Mouse (Mus musculus) midbrain, embryonic 12.5 days (tissue): ENCODE data around the gene Dync1i2. TPM values are rescaled to one million over a fixed set of nuclear protein-coding genes. Genes with fewer than 3 reads are reported as not detected.

ENCODE experiments used
- ATAC-seq: fragments of 200-750 bp; cut with Nextera tagmentation; 2 replicates; pipeline ENCODE4 v1.8.0; 2017; ENCODE audit warnings: low read depth, moderate TSS enrichment, moderate library complexity; ENCODE audit not compliant: low FRiP score
- H3K27ac ChIP-seq: fragments of 300-500 bp; sonication (generic); replicated peaks from 2 replicates; pipeline ENCODE4 v1.5.1; 2016; ENCODE audit warnings: mild to moderate bottlenecking
- H3K27me3 ChIP-seq: fragments of 300-500 bp; sonication (generic); 2 replicates; pipeline ENCODE4 v1.6.1; 2016; ENCODE audit warnings: mild to moderate bottlenecking
- H3K36me3 ChIP-seq: fragments of 300-500 bp; sonication (generic); 2 replicates; pipeline ENCODE4 v1.6.1; 2016
- H3K4me1 ChIP-seq: fragments of 300-500 bp; sonication (generic); 2 replicates; pipeline ENCODE4 v1.6.1; 2016
- H3K4me2 ChIP-seq: fragments of 300-500 bp; sonication (generic); replicated peaks from 2 replicates; pipeline ENCODE4 v1.6.1; 2016; ENCODE audit warnings: mild to moderate bottlenecking, moderate library complexity
- H3K4me3 ChIP-seq: fragments of 300-500 bp; sonication (generic); 2 replicates; pipeline ENCODE4 v1.5.1; 2016; ENCODE audit warnings: mild to moderate bottlenecking
- H3K9ac ChIP-seq: fragments of 300-500 bp; sonication (generic); replicated peaks from 2 replicates; pipeline ENCODE4 v1.6.1; 2016; ENCODE audit warnings: mild to moderate bottlenecking, moderate library complexity
- H3K9me3 ChIP-seq: fragments of 300-500 bp; sonication (generic); 2 replicates; pipeline ENCODE4 v1.6.1; 2016; ENCODE audit warnings: mild to moderate bottlenecking
- WGBS: fragments of 180-500 bp; shearing (Covaris S2); methylation state at CpG from one replicate; pipeline ENCODE4 v1.1.7; 2016; 5-methylcytosine and 5-hydroxymethylcytosine counted together
- polyA plus RNA-seq: library from polyadenylated mRNA; unstranded; fragments of >200 nt; fragmentation: Nextera tagmentation; extraction: Ambion mirVana; gene quantifications from 2 replicates; pipeline ENCODE4 v1.2.1, GENCODE M21; 2016

Dync1i2 gene
- polyA plus RNA-seq, 1 experiment from 2014 or later: 159 TPM

DNA sequence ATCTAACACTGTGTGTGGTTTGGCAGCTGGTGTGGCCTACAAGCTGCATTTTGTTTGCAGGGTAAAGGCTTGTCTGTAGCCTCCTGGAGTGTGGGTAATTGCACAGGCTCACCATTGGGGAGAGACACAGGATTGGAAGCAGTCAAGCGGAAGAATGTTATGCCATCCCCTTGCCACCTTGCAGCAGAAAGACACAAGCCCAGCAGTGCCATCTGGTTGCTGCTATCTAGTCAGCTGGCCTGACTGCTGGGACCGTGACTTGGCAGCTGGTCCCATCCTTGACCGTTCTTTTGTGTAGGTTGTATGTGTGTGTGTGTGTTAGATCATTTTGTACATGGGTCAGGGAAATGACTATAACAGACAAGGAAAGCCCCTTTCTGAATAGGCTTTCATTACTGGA lies 33.9 kb downstream of the Dync1i2 start:
- Histone ChIP-seq H3K4me2 (no peak overlapping the region), H3K27ac (peak overlapping the region; percentile 52; the same call in 1 of the 2 replicates)
- WGBS: 76% methylated on average over 3 of the region's 3 CpGs

DNA sequence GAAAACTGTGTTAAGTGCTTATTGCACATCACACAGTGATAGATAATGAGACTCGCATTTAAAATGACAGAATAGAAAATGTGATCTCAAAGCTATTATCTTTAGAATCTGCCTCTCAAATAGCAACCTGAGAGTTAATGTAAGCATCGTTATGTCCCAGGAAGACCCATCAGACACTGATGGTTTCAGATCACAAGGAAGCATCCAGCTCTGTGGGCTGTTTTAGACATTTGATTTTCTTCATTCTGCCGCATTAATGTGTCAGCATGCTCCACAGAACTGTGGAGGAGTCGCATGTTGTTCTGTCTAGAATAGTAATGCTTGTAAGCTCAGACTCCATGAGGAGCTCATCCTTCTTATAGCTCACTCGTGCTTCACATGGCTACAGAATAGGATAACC lies 34.6 kb downstream of the Dync1i2 start:
- Histone ChIP-seq H3K27ac (0 out of 2 replicates have a peak overlapping the region, but pooled peaks have one; percentile 25), H3K27me3 (no peaks in the 10 kb centered on the region), H3K9me3 (no peaks in the 10 kb centered on the region), H3K9ac (no peak overlapping the region), H3K4me3 (no peak overlapping the region), H3K4me1 (peaks cover 20% of the 10 kb centered on the region; the same call in 1 of the 2 replicates), H3K36me3 (peaks cover 49% of the 10 kb centered on the region), H3K4me2 (no peak overlapping the region)
- 88% methylated on average over 5 of the region's 5 CpGs for WGBS
- ATAC-seq: no peak

More for the DNA sequence above, 33.9 kb downstream of the Dync1i2 start:
- H3K4me3 ChIP-seq: no peak overlapping the region
- 0 out of 2 replicates have a peak, but pooled peaks have one; percentile 41 for ATAC-seq
- H3K9ac ChIP-seq: no peak overlapping the region
- no peaks in the 10 kb centered on the region for H3K27me3 ChIP-seq
- H3K9me3 ChIP-seq: no peaks in the 10 kb centered on the region
- peaks cover 42% of the 10 kb centered on the region for H3K36me3 ChIP-seq
- H3K4me1 ChIP-seq: peaks cover 20% of the 10 kb centered on the region; the same call in 1 of the 2 replicates

DNA sequence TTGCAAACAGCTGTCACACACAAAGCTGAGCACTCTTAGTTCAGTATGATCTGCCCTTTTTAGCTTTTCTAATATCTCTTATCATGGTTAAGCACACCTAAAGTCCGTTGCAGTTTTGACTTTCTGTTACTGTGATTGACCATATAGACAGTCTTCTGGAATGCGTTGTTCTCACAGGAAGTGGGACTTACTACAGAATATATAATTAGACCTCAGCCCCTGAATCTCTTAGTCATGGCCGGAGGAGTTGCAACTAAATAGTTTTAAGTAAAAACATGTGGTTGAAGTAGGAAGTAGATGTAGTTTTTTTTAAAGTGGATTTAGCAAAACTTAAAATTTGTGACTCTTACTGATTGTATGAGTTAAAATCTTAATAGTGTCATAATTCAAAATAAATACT lies 36.6 kb downstream of the Dync1i2 start:
- Histone ChIP-seq H3K4me3 (no peak overlapping the region), H3K36me3 (peaks cover 60% of the 10 kb centered on the region), H3K9ac (no peak overlapping the region), H3K27ac (no peak overlapping the region), H3K4me1 (peaks cover 20% of the 10 kb centered on the region; the same call in 1 of the 2 replicates), H3K9me3 (no peaks in the 10 kb centered on the region), H3K4me2 (no peak overlapping the region), H3K27me3 (no peaks in the 10 kb centered on the region)
- WGBS: 81% methylated on average over 3 of the region's 3 CpGs
- no peak for ATAC-seq

DNA sequence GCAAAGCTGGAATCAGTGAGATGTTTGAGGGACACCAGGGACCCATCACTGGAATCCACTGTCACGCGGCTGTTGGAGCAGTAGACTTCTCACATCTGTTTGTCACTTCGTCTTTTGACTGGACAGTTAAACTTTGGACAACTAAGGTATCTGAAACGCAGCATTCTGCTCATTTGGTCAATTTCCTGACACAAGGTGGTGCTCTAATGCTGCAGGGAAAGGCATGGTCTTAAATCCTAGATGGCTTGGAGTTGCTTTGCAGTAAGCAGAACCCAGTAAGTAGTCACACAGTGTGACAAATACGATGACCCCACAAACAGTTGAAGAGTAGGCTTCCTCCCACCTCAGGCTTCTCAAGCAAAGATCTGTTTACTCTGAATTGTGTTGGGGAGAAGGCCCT lies 39.3 kb downstream of the Dync1i2 start:
- ATAC-seq: no peak
- Histone ChIP-seq H3K9me3 (no peaks in the 10 kb centered on the region), H3K4me2 (no peak overlapping the region), H3K4me3 (no peak overlapping the region), H3K36me3 (peaks cover 70% of the 10 kb centered on the region), H3K27me3 (no peaks in the 10 kb centered on the region), H3K9ac (no peak overlapping the region), H3K27ac (no peak overlapping the region), H3K4me1 (peaks cover 5% of the 10 kb centered on the region; the same call in 1 of the 2 replicates)
- 83% methylated on average over 5 of the region's 5 CpGs for WGBS

DNA sequence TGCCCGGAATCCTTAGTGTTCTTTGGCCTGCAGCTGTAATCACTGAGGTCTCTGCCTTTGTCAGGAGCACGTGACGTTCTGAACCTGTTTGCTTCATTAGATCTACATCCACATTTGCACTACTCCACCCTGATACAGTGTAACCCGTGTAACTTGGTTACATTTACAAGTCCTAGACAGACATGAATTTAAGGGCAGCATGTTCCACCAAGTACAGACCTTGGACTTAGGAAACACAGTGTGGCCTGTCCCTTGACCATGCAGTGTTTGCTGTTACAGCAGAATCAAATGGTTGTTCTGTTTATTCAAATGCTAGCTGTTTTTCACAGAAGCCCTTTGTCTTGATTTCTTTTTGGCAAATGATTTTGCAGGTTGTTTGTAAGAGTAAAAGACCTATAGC lies 43.3 kb downstream of the Dync1i2 start:
- ATAC-seq: no peak
- no peak overlapping the region for H3K9ac ChIP-seq
- no peaks in the 10 kb centered on the region for H3K27me3 ChIP-seq
- no peaks in the 10 kb centered on the region for H3K4me1 ChIP-seq
- peaks cover 89% of the 10 kb centered on the region for H3K36me3 ChIP-seq
- WGBS: 85% methylated on average over 4 of the region's 4 CpGs
- H3K9me3 ChIP-seq: no peaks in the 10 kb centered on the region
- no peak overlapping the region for H3K4me2 ChIP-seq
- H3K4me3 ChIP-seq: no peak overlapping the region
- H3K27ac ChIP-seq: no peak overlapping the region

DNA sequence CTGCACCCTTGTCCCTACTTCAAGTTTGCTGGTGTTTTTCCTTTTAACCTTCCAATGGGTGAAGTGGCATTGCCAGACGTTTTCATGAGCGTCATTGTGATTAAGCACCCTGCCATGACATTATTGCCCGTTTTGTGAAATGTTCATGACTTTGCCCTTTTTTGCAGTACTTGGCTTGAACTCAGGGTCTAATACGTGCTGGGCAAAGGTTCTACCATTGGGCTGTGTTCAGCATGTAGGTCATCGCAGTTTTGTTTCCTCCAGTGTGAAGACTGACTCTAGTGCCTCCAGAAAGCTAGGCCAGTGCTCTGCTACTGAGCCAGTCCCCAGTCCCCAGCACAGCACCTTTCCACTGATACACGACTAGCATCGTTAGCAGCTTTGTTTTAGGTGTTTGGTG lies 45.1 kb downstream of the Dync1i2 start:
- WGBS: 92% methylated on average over 7 of the region's 7 CpGs
- Histone ChIP-seq H3K9ac (no peak overlapping the region), H3K27me3 (no peaks in the 10 kb centered on the region), H3K36me3 (peaks cover 86% of the 10 kb centered on the region), H3K9me3 (no peaks in the 10 kb centered on the region), H3K4me2 (no peak overlapping the region), H3K27ac (no peak overlapping the region), H3K4me1 (no peaks in the 10 kb centered on the region), H3K4me3 (no peak overlapping the region)
- ATAC-seq: no peak

DNA sequence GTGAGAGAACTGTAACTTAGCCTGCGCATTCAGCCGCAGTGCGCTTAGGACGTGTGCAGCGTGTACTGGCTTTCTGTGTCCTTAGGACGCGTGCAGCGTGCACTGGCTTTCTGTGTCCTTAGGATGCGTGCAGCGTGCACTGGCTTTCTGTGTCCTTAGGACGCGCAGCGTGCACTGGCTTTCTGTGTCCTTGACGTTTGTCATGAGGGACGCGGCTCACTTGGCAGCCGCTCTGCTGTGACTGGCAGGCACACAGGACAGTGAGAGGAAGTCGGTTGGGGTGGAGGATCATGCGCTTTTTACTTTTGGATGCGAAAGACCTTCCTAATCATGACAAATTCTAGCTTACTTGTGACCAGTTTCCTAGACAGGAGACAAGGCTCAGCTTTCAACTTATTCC lies 53.1 kb downstream of the Dync1i2 start:
- no peak overlapping the region for H3K27ac ChIP-seq
- ATAC-seq: no peak
- H3K4me1 ChIP-seq: no peaks in the 10 kb centered on the region
- H3K4me2 ChIP-seq: no peak overlapping the region
- no peak overlapping the region for H3K4me3 ChIP-seq
- H3K36me3 ChIP-seq: peaks cover 59% of the 10 kb centered on the region
- H3K27me3 ChIP-seq: no peaks in the 10 kb centered on the region
- WGBS: 92% methylated on average over 20 of the region's 20 CpGs
- no peaks in the 10 kb centered on the region for H3K9me3 ChIP-seq
- H3K9ac ChIP-seq: no peak overlapping the region

DNA sequence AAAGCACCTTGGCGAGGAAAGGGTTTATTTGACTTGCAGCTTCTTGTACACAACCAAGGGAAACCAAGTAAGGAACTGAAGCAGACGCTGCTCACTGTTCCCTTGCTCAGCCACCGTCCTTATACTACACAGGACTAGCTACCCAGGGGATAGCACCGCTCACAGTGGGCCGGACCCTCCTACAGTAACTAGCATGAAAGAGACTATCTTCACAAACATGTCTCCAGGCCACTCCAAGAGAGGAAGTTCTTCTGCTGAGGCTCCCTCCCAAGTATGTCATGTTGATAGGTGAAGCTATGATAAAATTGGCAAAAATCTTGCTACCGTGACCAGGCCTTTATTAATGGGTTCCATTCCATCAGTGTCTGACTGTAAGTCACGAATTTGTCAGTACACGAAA lies 57.2 kb downstream of the Dync1i2 start:
- 94% methylated on average over 8 of the region's 8 CpGs for WGBS
- no peak overlapping the region for H3K27ac ChIP-seq
- H3K9ac ChIP-seq: no peak overlapping the region
- H3K9me3 ChIP-seq: no peaks in the 10 kb centered on the region
- ATAC-seq: no peak
- no peak overlapping the region for H3K4me2 ChIP-seq
- no peaks in the 10 kb centered on the region for H3K27me3 ChIP-seq
- H3K36me3 ChIP-seq: peaks cover 26% of the 10 kb centered on the region
- no peaks in the 10 kb centered on the region for H3K4me1 ChIP-seq
- no peak overlapping the region for H3K4me3 ChIP-seq

DNA sequence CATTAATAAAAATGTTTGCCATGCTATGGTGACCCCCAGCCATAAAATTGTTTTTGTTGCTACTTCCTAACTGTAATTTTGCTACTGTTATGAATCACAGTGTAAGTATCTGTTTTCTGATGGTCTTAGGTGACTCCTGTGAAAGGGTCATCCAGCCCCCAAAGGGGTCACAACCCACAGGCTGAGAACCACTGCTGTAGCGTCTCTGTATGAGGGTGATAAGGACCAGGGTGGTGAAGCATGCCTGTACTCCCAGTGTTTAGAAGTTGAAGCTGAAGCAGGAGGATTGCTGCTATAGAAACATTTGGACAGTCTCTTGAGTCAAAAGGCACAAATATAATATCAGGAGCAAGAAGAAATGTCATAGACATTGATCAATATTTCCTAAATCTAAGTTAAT lies 57.8 kb downstream of the Dync1i2 start:
- Histone ChIP-seq H3K9me3 (no peaks in the 10 kb centered on the region), H3K27me3 (no peaks in the 10 kb centered on the region), H3K4me2 (no peak overlapping the region), H3K9ac (no peak overlapping the region), H3K36me3 (peaks cover 25% of the 10 kb centered on the region), H3K4me1 (no peaks in the 10 kb centered on the region), H3K4me3 (no peak overlapping the region), H3K27ac (no peak overlapping the region)
- 80% methylated on average over 1 of the region's 1 CpGs for WGBS
- ATAC-seq: no peak

DNA sequence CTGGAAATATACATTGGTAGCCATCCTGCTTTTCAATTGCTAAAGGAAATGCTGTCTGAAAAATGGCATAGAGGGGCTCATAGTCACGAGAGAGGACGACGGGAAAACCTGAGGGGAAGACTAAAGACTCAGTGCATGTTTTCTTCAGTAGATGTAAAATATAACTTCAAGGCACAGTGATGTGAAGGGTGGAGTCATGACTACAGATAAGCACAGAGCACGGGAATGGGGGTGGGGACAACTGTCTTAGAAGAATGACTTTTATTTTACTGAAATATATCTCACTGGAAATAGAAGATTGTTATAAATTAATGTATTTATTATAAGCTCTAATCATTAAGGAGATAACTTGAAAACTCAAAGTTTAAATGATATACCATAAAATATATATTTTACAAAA lies 58.6 kb downstream of the Dync1i2 start:
- Histone ChIP-seq H3K4me1 (no peaks in the 10 kb centered on the region), H3K36me3 (peaks cover 22% of the 10 kb centered on the region), H3K27me3 (no peaks in the 10 kb centered on the region), H3K4me3 (no peak overlapping the region), H3K9me3 (no peaks in the 10 kb centered on the region), H3K27ac (no peak overlapping the region), H3K9ac (no peak overlapping the region), H3K4me2 (no peak overlapping the region)
- no peak for ATAC-seq
- WGBS: 88% methylated on average over 4 of the region's 4 CpGs

DNA sequence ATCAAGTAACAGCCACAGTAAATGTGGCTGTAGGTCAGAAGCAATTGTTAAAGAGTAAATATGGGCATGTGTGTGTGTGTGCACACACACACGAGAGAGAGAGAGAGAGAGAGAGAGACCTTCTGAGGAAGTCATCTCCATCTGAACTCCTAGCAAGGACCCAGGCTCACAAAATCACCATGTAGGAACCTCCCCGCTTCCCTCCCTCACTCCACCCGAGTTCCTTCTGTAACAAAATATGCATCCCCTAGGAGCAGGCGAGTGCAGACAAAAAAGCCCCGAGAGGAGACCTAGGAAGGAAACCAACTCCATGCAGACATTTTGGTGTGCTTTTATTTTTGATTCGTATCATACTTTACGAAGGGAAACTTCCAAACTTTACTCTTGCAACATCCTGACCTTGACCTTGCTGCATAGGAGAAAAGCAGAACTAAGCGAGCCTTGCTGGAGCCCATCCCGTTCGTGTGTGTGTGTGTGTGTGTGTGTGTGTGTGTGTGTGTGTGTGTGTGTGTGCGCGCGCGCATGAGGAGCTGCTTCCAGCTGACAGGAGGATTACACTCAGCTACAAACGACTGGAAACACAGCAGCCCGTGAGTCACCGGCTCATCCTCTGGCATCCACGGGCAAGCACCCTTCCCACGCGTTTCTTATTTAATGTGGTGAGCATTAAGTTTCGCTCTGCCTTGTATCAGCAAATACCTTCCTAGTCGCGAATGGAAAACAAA lies 62.6 kb downstream of the Dync1i2 start:
- Histone ChIP-seq H3K4me3 (no peak overlapping the region), H3K9me3 (no peaks in the 10 kb centered on the region), H3K36me3 (peaks cover 20% of the 10 kb centered on the region; the same call in 1 of the 2 replicates), H3K27me3 (no peaks in the 10 kb centered on the region), H3K9ac (no peak overlapping the region), H3K4me2 (no peak overlapping the region), H3K4me1 (no peaks in the 10 kb centered on the region), H3K27ac (no peak overlapping the region)
- 73% methylated on average over 23 of the region's 23 CpGs for WGBS
- no peak for ATAC-seq

DNA sequence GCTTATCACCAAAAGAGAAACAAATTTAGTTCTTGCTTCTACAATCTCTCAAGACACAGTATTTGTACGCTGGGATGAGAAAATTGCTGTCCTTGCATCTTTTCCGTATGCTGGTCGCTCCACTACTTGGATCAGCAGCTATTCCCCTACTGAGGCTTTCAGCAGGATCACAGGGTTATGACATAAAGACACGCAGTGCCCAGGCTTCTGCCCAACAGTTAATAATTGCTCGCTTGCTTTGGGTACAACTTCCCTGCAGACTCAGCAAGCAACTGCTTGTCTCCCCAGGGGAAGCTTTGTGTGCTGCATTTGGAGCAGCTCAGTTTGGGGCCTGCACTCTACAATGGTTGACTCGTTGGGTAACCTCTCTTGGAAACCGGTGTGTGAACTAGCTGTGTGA lies 64.2 kb downstream of the Dync1i2 start:
- Histone ChIP-seq H3K4me3 (no peak overlapping the region), H3K9ac (no peak overlapping the region), H3K4me2 (no peak overlapping the region), H3K27ac (no peak overlapping the region), H3K27me3 (no peaks in the 10 kb centered on the region), H3K9me3 (no peaks in the 10 kb centered on the region), H3K36me3 (peaks cover 20% of the 10 kb centered on the region; the same call in 1 of the 2 replicates), H3K4me1 (peaks cover 4% of the 10 kb centered on the region; the same call in 1 of the 2 replicates)
- WGBS: 88% methylated on average over 7 of the region's 7 CpGs
- no peak for ATAC-seq
